Mouse (Mus musculus) heart, postnatal 0 days (tissue): ENCODE data around the gene Stk11. TPM values are rescaled to one million over a fixed set of nuclear protein-coding genes. Genes with fewer than 3 reads are reported as not detected.
A peak's percentile ranks its signal among the peaks of the same experiment; 100 is the strongest.

Experiments used
- ATAC-seq: fragments of 200-750 bp; cut with Nextera tagmentation; 2 replicates; pipeline ENCODE4 v1.8.0; 2017; ENCODE audit warnings: low read depth, moderate number of reproducible peaks, moderate library complexity; ENCODE audit not compliant: insufficient read depth
- DNase-seq: peaks from one replicate; pipeline ENCODE4 v3.0.0-alpha.2; 2016; ENCODE audit warnings: low spot score
- H3K27ac ChIP-seq: fragments of 300-500 bp; sonication (generic); 2 replicates; pipeline ENCODE4 v1.5.1; 2014; ENCODE audit warnings: low read depth, mild to moderate bottlenecking
- H3K27me3 ChIP-seq: fragments of 300-500 bp; sonication (generic); 2 replicates; pipeline ENCODE4 v1.6.1; 2014; ENCODE audit warnings: low read length, mixed read lengths; ENCODE audit not compliant: control insufficient read depth, insufficient read depth
- H3K36me3 ChIP-seq: fragments of 300-500 bp; sonication (generic); replicated peaks from 2 replicates; pipeline ENCODE4 v1.6.1; 2014; ENCODE audit warnings: low read length, mixed read lengths; ENCODE audit not compliant: control insufficient read depth, insufficient read depth
- H3K4me1 ChIP-seq: fragments of 300-500 bp; sonication (generic); 2 replicates; pipeline ENCODE4 v1.6.1; 2014; ENCODE audit warnings: antibody characterized with exemption; ENCODE audit not compliant: control insufficient read depth, insufficient read depth
- H3K4me2 ChIP-seq: fragments of 300-500 bp; sonication (generic); 2 replicates; pipeline ENCODE4 v1.6.1; 2014; ENCODE audit warnings: low read depth, mild to moderate bottlenecking, low read length, moderate library complexity
- H3K4me3 ChIP-seq: fragments of 300-500 bp; sonication (generic); 2 replicates; pipeline ENCODE4 v1.5.1; 2014; ENCODE audit warnings: low read depth, low read length
- H3K9ac ChIP-seq: fragments of 300-500 bp; sonication (generic); replicated peaks from 2 replicates; pipeline ENCODE4 v1.6.1; 2014; ENCODE audit warnings: low read depth, low read length, mixed read lengths
- H3K9me3 ChIP-seq: fragments of 300-500 bp; sonication (generic); replicated peaks from 2 replicates; pipeline ENCODE4 v1.6.1; 2016; ENCODE audit warnings: low read length; ENCODE audit not compliant: control insufficient read depth
- CTCF ChIP-seq: IDR thresholded peaks from 2 replicates; pipeline ENCODE4 v1.5.1; 2016; ENCODE audit warnings: antibody characterized with exemption, control low read depth, low read depth
- EP300 ChIP-seq: IDR thresholded peaks from 2 replicates; pipeline ENCODE4 v1.6.1; 2016; ENCODE audit warnings: antibody characterized with exemption, low read depth
- WGBS: fragments of 180-500 bp; shearing (Covaris S2); extraction: QIAGEN DNeasy Blood & Tissue Kit; methylation state at CpG from one replicate; pipeline ENCODE4 v1.1.7; 2014; 5-methylcytosine and 5-hydroxymethylcytosine counted together
- polyA plus RNA-seq: library from polyadenylated mRNA; unstranded; fragments of >200 nt; fragmentation: Nextera tagmentation; extraction: Ambion mirVana; gene quantifications from 2 replicates; pipeline ENCODE4 v1.2.1, GENCODE M21; 2015
- total RNA-seq: library from RNA; depleted of rRNA; stranded (reverse); fragments of >200 nt; gene quantifications from 2 replicates; pipeline ENCODE4 v1.2.3, GENCODE M21; 2014; ENCODE audit warnings: low replicate concordance; rRNA removed

Stk11 gene
- total and polyA plus RNA-seq, 2 experiments from 2014 or later = 10.8 to 40.3 TPM

DNA sequence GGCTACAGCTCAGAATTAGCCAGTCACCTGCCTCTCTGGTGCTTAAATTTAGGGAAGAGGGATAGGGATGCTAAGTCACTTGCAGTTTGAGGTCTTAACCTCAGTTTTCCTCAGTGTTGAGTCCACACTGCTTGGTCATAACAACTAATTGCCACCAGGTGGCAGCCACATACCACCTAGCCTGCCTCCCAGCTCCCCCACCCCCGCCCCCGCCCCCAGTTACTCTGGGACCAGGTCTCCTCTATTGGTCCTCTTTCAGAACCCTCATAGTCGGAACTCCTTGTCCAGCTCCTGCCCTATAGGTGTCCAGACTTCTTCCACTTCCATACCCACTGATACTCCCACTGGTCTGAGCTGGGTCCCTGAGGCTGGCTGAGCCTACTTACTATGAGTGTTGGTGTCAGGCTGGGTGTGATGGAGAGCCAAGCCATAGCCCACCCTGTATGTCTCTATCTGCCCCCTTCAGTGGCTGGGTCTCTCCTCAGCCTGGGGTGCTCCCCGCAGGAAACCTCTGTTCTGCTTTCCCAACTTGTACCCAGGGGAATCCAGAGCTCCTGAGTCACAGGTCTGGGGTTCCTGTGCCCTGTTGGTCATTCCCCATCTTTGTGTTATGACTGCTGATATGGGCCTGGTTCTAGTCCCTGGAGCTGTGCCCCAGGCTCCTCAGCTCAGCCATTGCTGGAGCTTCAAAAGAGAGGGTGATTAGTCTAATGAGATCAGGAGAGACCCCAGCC lies 60.1 kb downstream of the Stk11 start:
- no peak overlapping the region for H3K4me2 ChIP-seq
- H3K4me3 ChIP-seq = no peak overlapping the region
- 0 out of 2 replicates have a peak, but pooled peaks cover 7% of the 10 kb centered on the region for H3K27me3 ChIP-seq
- 35% methylated on average over 4 of the region's 4 CpGs for WGBS
- no peak overlapping the region for H3K9ac ChIP-seq
- peaks cover 17% of the 10 kb centered on the region for H3K36me3 ChIP-seq
- no peaks in the 10 kb centered on the region for H3K9me3 ChIP-seq
- ATAC-seq (no peak), DNase-seq (peak; percentile 51)
- TF ChIP-seq CTCF (peak; percentile 62), EP300 (no peak)
- H3K4me1 ChIP-seq = no peaks in the 10 kb centered on the region
- no peak overlapping the region for H3K27ac ChIP-seq

DNA sequence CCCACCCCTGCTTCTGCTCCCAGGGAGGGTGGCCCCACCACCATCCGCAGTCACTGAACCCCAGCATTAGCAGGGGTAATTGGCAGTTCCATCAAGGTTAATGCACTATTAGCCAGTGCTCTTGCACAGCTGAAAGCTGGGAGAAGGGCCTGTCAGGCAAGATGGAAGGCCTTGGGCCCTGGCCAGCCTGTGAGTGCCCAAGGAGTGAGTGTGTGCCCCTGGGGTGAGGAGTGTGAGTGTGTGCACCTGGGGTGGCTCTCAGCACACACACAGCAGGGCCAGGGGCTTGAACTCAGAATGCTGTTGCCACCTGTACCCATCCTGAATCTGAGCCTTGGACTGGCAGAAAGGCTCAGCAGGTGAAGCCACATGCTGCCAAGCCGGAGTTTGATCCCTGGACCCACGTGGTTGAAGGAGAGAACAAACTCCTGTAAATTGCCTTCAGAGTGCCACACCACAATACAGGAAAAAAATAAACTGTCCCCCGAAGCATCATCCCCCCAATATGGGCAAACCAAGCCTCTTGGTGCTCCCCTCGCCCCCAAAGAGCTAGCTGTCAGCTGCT lies 60.7 kb downstream of the Stk11 start:
- no peaks in the 10 kb centered on the region for H3K4me1 ChIP-seq
- H3K4me2 ChIP-seq = no peak overlapping the region
- DNase-seq = no peak
- 83% methylated on average over 5 of the region's 5 CpGs for WGBS
- 0 out of 2 replicates have a peak, but pooled peaks cover 7% of the 10 kb centered on the region for H3K27me3 ChIP-seq
- peaks cover 10% of the 10 kb centered on the region for H3K36me3 ChIP-seq
- no peak overlapping the region for H3K9ac ChIP-seq
- H3K4me3 ChIP-seq = no peak overlapping the region
- ATAC-seq = no peak
- H3K9me3 ChIP-seq = no peaks in the 10 kb centered on the region
- no peak overlapping the region for H3K27ac ChIP-seq
- TF ChIP-seq EP300 (no peak), CTCF (no peak)

DNA sequence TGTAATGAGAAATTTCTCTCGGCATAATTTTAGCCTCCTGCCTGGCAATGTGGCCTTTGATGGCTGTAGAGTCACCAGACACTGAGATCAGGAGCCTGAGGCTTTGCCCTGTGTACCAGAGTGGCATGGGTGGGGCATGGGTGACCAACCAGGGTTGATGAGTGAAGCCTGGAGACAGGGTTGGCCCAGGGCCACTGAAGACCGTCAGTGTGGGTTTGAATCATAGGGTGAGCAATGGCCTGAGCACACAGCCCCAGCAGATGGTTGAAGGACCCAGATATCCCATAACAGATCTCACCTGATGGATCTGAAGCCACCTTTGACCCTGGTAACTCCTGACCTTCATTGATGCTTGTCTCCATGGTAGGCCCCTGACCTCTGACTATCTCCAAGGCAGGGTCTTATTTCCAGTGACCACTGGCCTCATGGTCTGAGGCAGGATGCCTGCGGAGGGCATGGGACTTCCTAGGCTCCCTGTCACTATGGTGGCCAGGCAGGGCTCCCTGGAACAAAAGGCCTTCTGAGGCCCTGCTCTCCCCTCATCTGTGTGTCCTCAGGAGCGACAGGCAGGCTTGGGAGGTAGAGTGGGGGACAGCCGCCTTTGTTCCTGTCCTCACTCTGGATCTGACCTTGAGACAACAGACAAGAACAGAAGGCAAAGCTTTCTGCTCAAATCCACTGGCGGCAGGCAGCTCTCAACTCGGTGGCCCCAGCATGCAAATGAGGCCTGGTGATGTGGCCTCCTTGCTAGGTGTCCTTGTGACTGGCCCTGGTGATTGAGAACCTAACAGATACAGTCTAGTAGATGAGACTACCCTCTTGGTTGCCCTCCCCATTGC lies 62.1 kb downstream of the Stk11 start:
- Histone ChIP-seq H3K4me2 (no peak overlapping the region), H3K4me3 (no peak overlapping the region), H3K36me3 (no peaks in the 10 kb centered on the region), H3K4me1 (no peaks in the 10 kb centered on the region), H3K27ac (no peak overlapping the region), H3K9me3 (no peaks in the 10 kb centered on the region), H3K9ac (no peak overlapping the region), H3K27me3 (0 out of 2 replicates have a peak, but pooled peaks cover 7% of the 10 kb centered on the region)
- WGBS = 58% methylated on average over 7 of the region's 7 CpGs
- TF ChIP-seq EP300 = no peak
- TF ChIP-seq CTCF = no peak
- no peak for DNase-seq
- ATAC-seq = no peak

DNA sequence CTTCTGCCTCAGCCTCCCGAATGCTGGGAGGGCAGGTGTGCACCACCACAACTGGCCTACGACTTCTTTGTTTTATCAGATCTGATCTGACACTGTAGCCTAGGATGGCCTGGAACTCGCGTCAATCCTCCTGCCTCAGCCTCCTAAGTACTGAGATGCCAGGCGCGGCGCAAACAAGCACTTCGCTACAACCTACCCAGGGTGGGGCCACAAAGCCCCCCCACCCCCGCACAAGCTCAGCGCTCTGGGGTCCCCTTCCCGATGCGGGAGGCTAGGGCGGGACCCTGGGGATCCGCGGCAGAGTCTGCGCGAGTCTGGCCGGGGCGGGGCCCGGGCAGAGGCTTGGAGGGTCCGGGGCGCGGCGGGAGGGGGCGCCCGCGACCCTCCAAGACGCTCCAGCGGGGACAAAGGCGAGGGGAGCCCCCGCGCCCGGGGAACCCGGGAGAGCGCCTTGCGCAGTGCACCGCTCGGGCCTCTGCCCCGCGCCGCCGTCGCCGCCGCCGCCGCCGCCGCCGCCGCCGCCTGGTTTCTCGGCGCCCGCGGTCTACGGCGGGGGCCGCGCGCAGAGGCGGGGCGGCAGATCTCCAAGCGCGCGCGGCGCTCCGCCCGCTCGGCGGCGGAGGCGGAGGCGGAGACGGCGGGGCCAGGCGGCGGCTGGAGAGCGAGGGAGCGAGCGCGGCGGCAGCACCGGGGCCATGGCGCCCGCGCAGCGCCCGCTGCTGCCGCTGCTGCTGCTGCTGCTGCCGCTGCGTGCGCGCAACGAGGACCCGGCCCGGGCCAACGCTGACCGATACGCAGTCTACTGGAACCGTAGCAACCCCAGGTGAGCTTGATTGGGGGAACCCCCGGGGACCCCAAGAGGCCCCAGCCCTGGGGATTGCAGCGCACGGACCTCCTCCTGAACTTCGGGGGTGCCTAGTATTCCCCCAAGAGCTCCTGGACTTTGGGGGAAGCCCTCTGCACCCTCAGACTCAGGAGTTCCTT lies 63.8 kb downstream of the Stk11 start, which contains the start of gene Efna2:
Gene Efna2 (plus strand): TSS at position 415 of the 984 bp plus-strand sequence.
- peak within 1 kb of the TSS; percentile 64 for H3K4me3 ChIP-seq
- H3K36me3 ChIP-seq = no peaks in the 10 kb centered on the region
- 4% methylated on average over 42 of the region's 106 CpGs for WGBS
- no peaks in the 10 kb centered on the region for H3K4me1 ChIP-seq
- DNase-seq (peak; percentile 43), ATAC-seq (peak; percentile 33)
- no peaks in the 10 kb centered on the region for H3K9me3 ChIP-seq
- H3K27ac ChIP-seq = no peak within 1 kb of the TSS
- 0 out of 2 replicates have a peak, but pooled peaks cover 7% of the 10 kb centered on the region for H3K27me3 ChIP-seq
- peak within 1 kb of the TSS; percentile 77 for H3K4me2 ChIP-seq
- H3K9ac ChIP-seq = peak within 1 kb of the TSS; percentile 69
- TF ChIP-seq CTCF (no peak), EP300 (no peak)

Other genes with a start within 250 kb of the Stk11 start
Only the 30 nearest of the 35 such genes appear.
- 0.19 TPM in 1 of 2 replicates, not detected in the other for gene Cfd, start 224.9 kb upstream of the Stk11 start, total RNA-seq
- gene Cfd, start 224.9 kb upstream of the Stk11 start, polyA plus RNA-seq = 0.22 TPM in 1 of 2 replicates, not detected in the other
- 64.7 and 77.6 TPM in 2 replicates for gene Med16, start 206.9 kb upstream of the Stk11 start, total RNA-seq
- gene Med16, start 206.9 kb upstream of the Stk11 start, polyA plus RNA-seq = 30.9 and 36.2 TPM in 2 replicates
- not detected in 2 replicates for gene Gm26602, start 204.9 kb upstream of the Stk11 start, total RNA-seq
- 4.0 and 6.0 TPM in 2 replicates for gene Gm26602, start 204.9 kb upstream of the Stk11 start, polyA plus RNA-seq
- gene Kiss1r, start 198.8 kb upstream of the Stk11 start, total RNA-seq = not detected in 2 replicates
- gene Kiss1r, start 198.8 kb upstream of the Stk11 start, polyA plus RNA-seq = 0.45 and 0.57 TPM in 2 replicates
- 40.9 and 58.4 TPM in 2 replicates for gene R3hdm4, start 194.6 kb upstream of the Stk11 start, total RNA-seq
- 104 and 107 TPM in 2 replicates for gene R3hdm4, start 194.6 kb upstream of the Stk11 start, polyA plus RNA-seq
- 5.3 and 5.6 TPM in 2 replicates for gene Arid3a, start 188.8 kb upstream of the Stk11 start, total RNA-seq
- 0.65 and 0.77 TPM in 2 replicates for gene Arid3a, start 188.8 kb upstream of the Stk11 start, polyA plus RNA-seq
- 29.3 and 51.5 TPM in 2 replicates for gene Wdr18, start 155.7 kb upstream of the Stk11 start, total RNA-seq
- gene Wdr18, start 155.7 kb upstream of the Stk11 start, polyA plus RNA-seq = 54.3 and 58.4 TPM in 2 replicates
- gene Grin3b, start 145.1 kb upstream of the Stk11 start, total RNA-seq = not detected in 2 replicates
- 0.29 and 0.34 TPM in 2 replicates for gene Grin3b, start 145.1 kb upstream of the Stk11 start, polyA plus RNA-seq
- 162 and 182 TPM in 2 replicates for gene Tmem259, start 131.5 kb upstream of the Stk11 start, total RNA-seq
- 18.0 and 18.1 TPM in 2 replicates for gene Tmem259, start 131.5 kb upstream of the Stk11 start, polyA plus RNA-seq
- gene Cnn2, start 127.2 kb upstream of the Stk11 start, total RNA-seq = 142 and 158 TPM in 2 replicates
- gene Cnn2, start 127.2 kb upstream of the Stk11 start, polyA plus RNA-seq = 126 and 149 TPM in 2 replicates
- gene Abca7, start 119.3 kb upstream of the Stk11 start, total RNA-seq = 10.4 and 11.4 TPM in 2 replicates
- 1.9 TPM in 2 replicates for gene Abca7, start 119.3 kb upstream of the Stk11 start, polyA plus RNA-seq
- 3.9 and 11.0 TPM in 2 replicates for gene Arhgap45, start 99.2 kb upstream of the Stk11 start, total RNA-seq
- gene Arhgap45, start 99.2 kb upstream of the Stk11 start, polyA plus RNA-seq = 1.9 TPM in 2 replicates
- 70.6 and 106 TPM in 2 replicates for gene Polr2e, start 76.0 kb upstream of the Stk11 start, total RNA-seq
- 120 and 123 TPM in 2 replicates for gene Polr2e, start 76.0 kb upstream of the Stk11 start, polyA plus RNA-seq
- 490 and 500 TPM in 2 replicates for gene Gpx4, start 68.6 kb upstream of the Stk11 start, total RNA-seq
- 874 and 900 TPM in 2 replicates for gene Gpx4, start 68.6 kb upstream of the Stk11 start, polyA plus RNA-seq
- gene Sbno2, start 10.2 kb upstream of the Stk11 start, total RNA-seq = 21.1 and 22.0 TPM in 2 replicates
- 5.9 and 6.3 TPM in 2 replicates for gene Sbno2, start 10.2 kb upstream of the Stk11 start, polyA plus RNA-seq
- gene Atp5d, start 22.8 kb downstream of the Stk11 start, total RNA-seq = 970 and 972 TPM in 2 replicates
- 1,858 and 1,876 TPM in 2 replicates for gene Atp5d, start 22.8 kb downstream of the Stk11 start, polyA plus RNA-seq
- gene Cbarp, start 25.0 kb downstream of the Stk11 start, total RNA-seq = 2.8 and 5.9 TPM in 2 replicates
- gene Cbarp, start 25.0 kb downstream of the Stk11 start, polyA plus RNA-seq = 1.0 and 1.1 TPM in 2 replicates
- gene Midn, start 32.5 kb downstream of the Stk11 start, total RNA-seq = 100 and 122 TPM in 2 replicates
- gene Midn, start 32.5 kb downstream of the Stk11 start, polyA plus RNA-seq = 12.4 and 15.8 TPM in 2 replicates
- 121 and 163 TPM in 2 replicates for gene Cirbp, start 50.2 kb downstream of the Stk11 start, total RNA-seq
- 208 and 330 TPM in 2 replicates for gene Cirbp, start 50.2 kb downstream of the Stk11 start, polyA plus RNA-seq
- 0.66 and 8.9 TPM in 2 replicates for gene 1600002K03Rik, start 57.1 kb downstream of the Stk11 start, total RNA-seq
- gene 1600002K03Rik, start 57.1 kb downstream of the Stk11 start, polyA plus RNA-seq = 4.6 and 5.7 TPM in 2 replicates
- 2.4 and 3.0 TPM in 2 replicates for gene Efna2, start 63.7 kb downstream of the Stk11 start, total RNA-seq
- 3.3 and 3.7 TPM in 2 replicates for gene Efna2, start 63.7 kb downstream of the Stk11 start, polyA plus RNA-seq
- 41.4 and 59.7 TPM in 2 replicates for gene Mum1, start 110.6 kb downstream of the Stk11 start, total RNA-seq
- gene Mum1, start 110.6 kb downstream of the Stk11 start, polyA plus RNA-seq = 18.4 and 22.9 TPM in 2 replicates
- 838 and 847 TPM in 2 replicates for gene Ndufs7, start 133.3 kb downstream of the Stk11 start, total RNA-seq
- 1,203 and 1,284 TPM in 2 replicates for gene Ndufs7, start 133.3 kb downstream of the Stk11 start, polyA plus RNA-seq
- 27.2 and 27.7 TPM in 2 replicates for gene Gamt, start 145.2 kb downstream of the Stk11 start, total RNA-seq
- 22.8 and 25.7 TPM in 2 replicates for gene Gamt, start 145.2 kb downstream of the Stk11 start, polyA plus RNA-seq
- gene Dazap1, start 145.7 kb downstream of the Stk11 start, total RNA-seq = 88.9 and 96.2 TPM in 2 replicates
- gene Dazap1, start 145.7 kb downstream of the Stk11 start, polyA plus RNA-seq = 24.8 and 30.3 TPM in 2 replicates
- 1,030 and 1,317 TPM in 2 replicates for gene Rps15, start 176.7 kb downstream of the Stk11 start, total RNA-seq
- gene Rps15, start 176.7 kb downstream of the Stk11 start, polyA plus RNA-seq = 499 and 510 TPM in 2 replicates
- 1.4 and 3.4 TPM in 2 replicates for gene Apc2, start 180.2 kb downstream of the Stk11 start, total RNA-seq
- 0.77 and 0.83 TPM in 2 replicates for gene Apc2, start 180.2 kb downstream of the Stk11 start, polyA plus RNA-seq
- 13.5 and 41.4 TPM in 2 replicates for gene 2310011J03Rik, start 204.7 kb downstream of the Stk11 start, total RNA-seq
- 35.2 and 37.4 TPM in 2 replicates for gene 2310011J03Rik, start 204.7 kb downstream of the Stk11 start, polyA plus RNA-seq
- gene Pcsk4, start 213.7 kb downstream of the Stk11 start, total RNA-seq = not detected in 2 replicates
- 2.0 and 2.1 TPM in 2 replicates for gene Pcsk4, start 213.7 kb downstream of the Stk11 start, polyA plus RNA-seq
- not detected in 2 replicates for gene Reep6, start 214.2 kb downstream of the Stk11 start, total RNA-seq
- gene Reep6, start 214.2 kb downstream of the Stk11 start, polyA plus RNA-seq = 0.85 and 1.0 TPM in 2 replicates